Mouse (Mus musculus) right cerebral cortex, adult 18-20 months (tissue): ENCODE results near the gene Rtp2.
"Not testable (repeated sequence)": the region's sequence is repeated elsewhere in the genome, so short reads cannot be mapped to it uniquely, and the experiment has no call there.

Experiments used
- DNase-seq: peaks from one replicate; pipeline ENCODE4 v3.0.0; 2022; ENCODE audit warnings: mixed read lengths

The Rtp2 gene

GRCm38 (mm10) chr16:23947654-23948053 is 15.5 kb upstream of the Rtp2 start:
- DNase-seq = no peak

GRCm38 (mm10) chr16:23944801-23945200 is 12.6 kb upstream of the Rtp2 start:
- no peak for DNase-seq

- no peak for DNase-seq
These were observed 2.2 kb upstream of the Rtp2 start for GRCm38 (mm10) chr16:23934397-23934796.

- no peak for DNase-seq
These were observed 919 bp downstream of the Rtp2 start for GRCm38 (mm10) chr16:23931275-23931674.

GRCm38 (mm10) chr16:23930426-23931073 is 1.6 kb downstream of the Rtp2 start:
- DNase-seq = no peak

GRCm38 (mm10) chr16:23927301-23928114 is 4.7 kb downstream of the Rtp2 start:
- DNase-seq = no peak

- DNase-seq = no peak
These were observed 9.3 kb downstream of the Rtp2 start for GRCm38 (mm10) chr16:23922906-23923305.

GRCm38 (mm10) chr16:23921697-23922096 is 10.5 kb downstream of the Rtp2 start:
- DNase-seq = no peak

- DNase-seq = no peak
These were observed 12.8 kb downstream of the Rtp2 start for GRCm38 (mm10) chr16:23919418-23919817.

- no peak for DNase-seq
These were observed 18.8 kb downstream of the Rtp2 start for GRCm38 (mm10) chr16:23913401-23913800.

- no peak for DNase-seq
These were observed 19.5 kb downstream of the Rtp2 start for GRCm38 (mm10) chr16:23912741-23913140.

GRCm38 (mm10) chr16:23909015-23909354 is 23.2 kb downstream of the Rtp2 start:
- DNase-seq = not testable (repeated sequence)

GRCm38 (mm10) chr16:23908076-23909014 is 23.8 kb downstream of the Rtp2 start:
- DNase-seq = not testable (repeated sequence)

- not testable (repeated sequence) for DNase-seq
These were observed 25.6 kb downstream of the Rtp2 start for GRCm38 (mm10) chr16:23906586-23906985.

- no peak for DNase-seq
These were observed 30.8 kb downstream of the Rtp2 start for GRCm38 (mm10) chr16:23901411-23901810.

GRCm38 (mm10) chr16:23900061-23900460 is 32.1 kb downstream of the Rtp2 start:
- peak; percentile 51 for DNase-seq

- peak; percentile 84 for DNase-seq
These were observed 33.4 kb downstream of the Rtp2 start for GRCm38 (mm10) chr16:23898840-23899239.

- peak; percentile 84 for DNase-seq
These were observed 34.1 kb downstream of the Rtp2 start for GRCm38 (mm10) chr16:23897984-23898586.

GRCm38 (mm10) chr16:23897486-23897885 is 34.7 kb downstream of the Rtp2 start:
- DNase-seq = no peak

GRCm38 (mm10) chr16:23895135-23895534 is 37.1 kb downstream of the Rtp2 start:
- DNase-seq = no peak

GRCm38 (mm10) chr16:23890636-23891035 is 41.6 kb downstream of the Rtp2 start, which contains the start of gene Sst:
Gene Sst, minus strand, starts transcription at chr16:23890958.
- DNase-seq = no peak

GRCm38 (mm10) chr16:23890151-23890550 is 42.0 kb downstream of the Rtp2 start:
- DNase-seq = no peak
